Mouse (Mus musculus) G1E (cell line): Measurements from ENCODE around the gene Ermap. TPM values are rescaled to one million over a fixed set of nuclear protein-coding genes. Genes with fewer than 3 reads are reported as not detected.
A peak's percentile ranks its signal among the peaks of the same experiment; 100 is the strongest.

Experiments
- ATAC-seq: 2 replicates; pipeline ENCODE4 v1.8.0; 2016; ENCODE audit warnings: mild to moderate bottlenecking; ENCODE audit not compliant: insufficient number of reproducible peaks, poor library complexity, low FRiP score, severe bottlenecking; ENCODE audit errors: extremely low read depth
- DNase-seq: peaks from one replicate; pipeline ENCODE4 v3.0.0; 2012; ENCODE audit warnings: low spot score
- H3K27me3 ChIP-seq: 2 replicates; pipeline ENCODE4 v1.6.1; 2012; ENCODE audit warnings: mild to moderate bottlenecking, low read length, inconsistent platforms; ENCODE audit not compliant: insufficient read depth
- H3K36me3 ChIP-seq: replicated peaks from 2 replicates; pipeline ENCODE3; 2012; ENCODE audit warnings: mild to moderate bottlenecking, inconsistent platforms
- H3K4me1 ChIP-seq: 2 replicates; pipeline ENCODE4 v1.6.1; 2012; ENCODE audit warnings: low read depth, low read length, inconsistent platforms, mixed read lengths; ENCODE audit not compliant: insufficient read depth
- H3K4me3 ChIP-seq: 2 replicates; pipeline ENCODE4 v1.5.1; 2012; ENCODE audit warnings: low read depth, mild to moderate bottlenecking, inconsistent platforms, low read length, moderate library complexity, mixed read lengths
- H3K9me3 ChIP-seq: replicated peaks from 2 replicates; pipeline ENCODE4 v1.6.1; 2012; ENCODE audit warnings: inconsistent platforms
- CTCF ChIP-seq: IDR thresholded peaks from 2 replicates; pipeline ENCODE4 v1.5.1; 2012; ENCODE audit warnings: low read depth, low read length, inconsistent platforms, mixed read lengths
- GATA1 ChIP-seq: IDR thresholded peaks from 2 replicates; pipeline ENCODE4 v1.6.1; 2012; ENCODE audit warnings: borderline replicate concordance, low read length, inconsistent platforms, mixed read lengths
- GATA2 ChIP-seq: IDR thresholded peaks from 2 replicates; pipeline ENCODE4 v1.6.1; 2012; ENCODE audit warnings: low read depth, low read length, inconsistent platforms, borderline replicate concordance
- POLR2AphosphoS5 ChIP-seq: IDR thresholded peaks from 2 replicates; pipeline ENCODE4 v1.6.1; 2012; ENCODE audit warnings: low read depth, low read length, inconsistent platforms; ENCODE audit not compliant: insufficient replicate concordance
- TAL1 ChIP-seq: conservative IDR thresholded peaks from 2 replicates; pipeline ENCODE4 v1.6.1; 2012; ENCODE audit warnings: low read depth, low read length, inconsistent platforms, mixed read lengths
- polyA plus RNA-seq: library from polyadenylated mRNA; stranded (reverse); fragments of >175 nt; gene quantifications from 2 replicates; pipeline ENCODE4 v1.2.3, GENCODE M21; 2012
- total RNA-seq, 2 experiments: library from RNA; stranded (forward) in 1 of 2; stranded (reverse) in 1 of 2; fragments of 200-1000 nt in 1 of 2; fragments of >200 nt in 1 of 2; fragmentation: Nextera tagmentation in 1 of 2; gene quantifications; 2 replicates each; pipeline ENCODE4 v1.2.3; 2014 to 2017

The Ermap gene
- 249 and 348 TPM in 2 replicates for total RNA-seq (2014; fragmentation: Nextera tagmentation)
- 81.1 and 96.0 TPM in 2 replicates for total RNA-seq (2017)
- 47.4 and 62.9 TPM in 2 replicates for polyA plus RNA-seq

GRCm38 (mm10) chr4:119189864-119190263, at the start of gene Ermap:
TSS of gene Ermap (minus strand) at chr4:119190011.
- Histone ChIP-seq H3K27me3 (no peaks in the 10 kb centered on the region), H3K9me3 (no peaks in the 10 kb centered on the region), H3K4me3 (peak within 1 kb of the TSS; percentile 75), H3K36me3 (peaks cover 36% of the 10 kb centered on the region), H3K4me1 (peaks cover 79% of the 10 kb centered on the region)
- DNase-seq = peak; percentile 55
- TF ChIP-seq TAL1 (peak; percentile 71), GATA1 (no peak)
- ATAC-seq = peak; percentile 67

- H3K4me3 ChIP-seq = no peak overlapping the region
- TF ChIP-seq CTCF (peak; percentile 88), TAL1 (no peak)
- DNase-seq (peak; percentile 61), ATAC-seq (peak; percentile 28; the same call in 1 of the 2 replicates)
- H3K27me3 ChIP-seq = no peaks in the 10 kb centered on the region
- no peaks in the 10 kb centered on the region for H3K9me3 ChIP-seq
- H3K36me3 ChIP-seq = peaks cover 76% of the 10 kb centered on the region
- H3K4me1 ChIP-seq = peaks cover 12% of the 10 kb centered on the region
These were observed 49.4 kb upstream of the Ermap start for GRCm38 (mm10) chr4:119239181-119239682.

GRCm38 (mm10) chr4:119238661-119239060, 48.9 kb upstream of the Ermap start:
- H3K4me3 ChIP-seq = no peak overlapping the region
- ATAC-seq (no peak), DNase-seq (no peak)
- TF ChIP-seq GATA2 (no peak), POLR2AphosphoS5 (no peak), CTCF (no peak)
- peaks cover 70% of the 10 kb centered on the region for H3K36me3 ChIP-seq
- no peaks in the 10 kb centered on the region for H3K9me3 ChIP-seq
- peaks cover 18% of the 10 kb centered on the region for H3K4me1 ChIP-seq
- no peaks in the 10 kb centered on the region for H3K27me3 ChIP-seq

- no peak for ATAC-seq
- TF ChIP-seq GATA1 = no peak
- no peak for TF ChIP-seq POLR2AphosphoS5
- no peak for TF ChIP-seq CTCF
- no peak for TF ChIP-seq TAL1
- no peak for TF ChIP-seq GATA2
- peaks cover 25% of the 10 kb centered on the region for H3K4me1 ChIP-seq
- no peak for DNase-seq
- H3K9me3 ChIP-seq = no peaks in the 10 kb centered on the region
- no peaks in the 10 kb centered on the region for H3K27me3 ChIP-seq
- no peak overlapping the region for H3K4me3 ChIP-seq
- peaks cover 50% of the 10 kb centered on the region for H3K36me3 ChIP-seq
These were observed 44.5 kb upstream of the Ermap start for GRCm38 (mm10) chr4:119234348-119234747.

- Histone ChIP-seq H3K4me3 (peak overlapping the region; percentile 94), H3K36me3 (peaks cover 49% of the 10 kb centered on the region), H3K9me3 (no peaks in the 10 kb centered on the region), H3K4me1 (peaks cover 20% of the 10 kb centered on the region), H3K27me3 (no peaks in the 10 kb centered on the region)
- no peak for ATAC-seq
- DNase-seq = peak; percentile 27
- TF ChIP-seq GATA1 (no peak), POLR2AphosphoS5 (no peak), TAL1 (no peak), GATA2 (no peak), CTCF (no peak)
These were observed 43.6 kb upstream of the Ermap start for GRCm38 (mm10) chr4:119233256-119233901.

GRCm38 (mm10) chr4:119232410-119233255, 42.8 kb upstream of the Ermap start, which contains the start of the genes AU022252 and P3h1:
TSS of gene AU022252 (minus strand) at chr4:119232712.
TSS of gene P3h1 (plus strand) at chr4:119232915.
- peak within 1 kb of the TSS; percentile 94 for H3K4me3 ChIP-seq
- H3K4me1 ChIP-seq = peaks cover 20% of the 10 kb centered on the region
- H3K36me3 ChIP-seq = peaks cover 49% of the 10 kb centered on the region
- ATAC-seq (peak; percentile 98), DNase-seq (peak; percentile 98)
- no peak for TF ChIP-seq TAL1
- TF ChIP-seq POLR2AphosphoS5 = no peak
- H3K27me3 ChIP-seq = no peaks in the 10 kb centered on the region
- H3K9me3 ChIP-seq = no peaks in the 10 kb centered on the region
